Comparison of ENCODE assay signal across 11 mouse cellular contexts in the genomic region with DNA sequence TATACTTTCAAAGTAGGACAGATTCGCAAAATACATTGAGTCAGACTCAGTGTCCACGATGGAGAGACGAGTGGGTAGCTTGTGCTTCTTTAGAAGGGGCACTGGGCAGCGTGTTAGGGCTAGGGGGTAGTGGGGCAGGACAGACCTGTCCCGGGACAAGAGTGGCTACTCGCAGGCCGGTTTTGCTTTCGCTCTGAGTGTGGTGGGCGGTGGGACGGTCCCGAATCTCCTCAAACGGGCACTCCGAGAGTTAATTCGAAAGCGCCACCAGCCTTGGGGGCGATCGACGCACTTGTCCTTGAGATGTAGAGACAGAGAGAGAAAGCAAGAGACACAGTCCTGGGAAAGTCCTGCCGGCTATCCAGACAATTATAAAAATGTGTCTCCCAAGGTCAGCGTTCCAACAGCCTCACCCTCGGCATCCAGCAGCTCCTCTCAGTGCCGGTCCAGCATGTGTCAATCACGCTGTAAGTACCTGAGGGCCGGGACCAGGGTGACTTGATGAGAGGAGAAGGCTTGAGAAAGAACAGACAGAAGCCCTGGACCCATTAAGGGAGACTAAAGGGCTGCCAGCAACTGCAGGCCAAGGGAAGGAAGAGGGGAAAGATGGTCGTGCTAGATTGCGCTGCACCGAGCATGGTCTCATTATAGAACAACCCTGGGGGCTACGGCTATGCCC. TPM values are rescaled to one million over a fixed set of nuclear protein-coding genes. Genes with fewer than 3 reads are reported as not detected.
DNase-seq lines count a peak whose midpoint lies in the region; ATAC-seq and TF ChIP-seq lines count a peak whose summit lies in the region.
"Had no signal": no experiment of that assay in that cellular context is flagged by ENCODE, and none has a peak within 500 bp of the region (broad histone marks: within the 10 kb centered on the region; RNA-seq: fewer than 3 reads in every experiment).

No protein-coding gene starts in this region.

- no peaks in the 10 kb centered on the region for H3K9me3 ChIP-seq in heart, embryonic 10.5 days
- H3K9me3 ChIP-seq in liver, embryonic 14.5 days (ENCODE audit: control insufficient read depth, low read length): no peaks in the 10 kb centered on the region
- H3K9me3 ChIP-seq: midbrain, embryonic 12.5 days had no signal

- H3K27ac ChIP-seq in heart, embryonic 10.5 days: peak overlapping the region; percentile 56; the same call in 1 of the 2 replicates
- H3K27ac ChIP-seq in liver, embryonic 14.5 days: no peak overlapping the region
- H3K27ac ChIP-seq: midbrain, embryonic 12.5 days had no signal

- peak overlapping the region; percentile 36 for H3K4me3 ChIP-seq in heart, embryonic 10.5 days
- H3K4me3 ChIP-seq in liver, embryonic 14.5 days (ENCODE audit: insufficient read depth in 1 of 2, low read depth in 2 of 2, low read length in 2 of 2): peak overlapping the region; percentile 3 to 45; a peak in 3 of 4 replicates
- H3K4me3 ChIP-seq: midbrain, embryonic 12.5 days had no signal

- peak overlapping the region; percentile 41 for H3K4me2 ChIP-seq in liver, embryonic 14.5 days (ENCODE audit: low read depth)
- H3K4me2 ChIP-seq: midbrain, embryonic 12.5 days had no signal

- TF ChIP-seq CTCF in liver, embryonic 14.5 days (IDR thresholded peaks at IDR 0.05; ENCODE audit: low read depth): no peak

- peak; percentile 77 for DNase-seq in heart, embryonic 10.5 days (ENCODE audit: low spot score)
- no peak for DNase-seq in heart, postnatal 4 days
- DNase-seq in thymus, postnatal 4 days: peak; percentile 41
- no peak for DNase-seq in thymus, postnatal 0 days (ENCODE audit: low spot score)
- DNase-seq in liver, embryonic 14.5 days (ENCODE audit: low read depth in 3 of 3, low spot score in 3 of 3): no peak
- peak; percentile 64 for DNase-seq in splenic B cell, adult 2 months (ENCODE audit: low read depth, low spot score)
- no peak for DNase-seq in MN1 (ENCODE audit: low spot score)
- DNase-seq in frontal cortex, postnatal 14 days (ENCODE audit: low spot score in 2 of 2): no peak
- DNase-seq: cerebellum, adult 8-10 months; kidney, adult 2 months had no signal

- no peak for ATAC-seq in liver, embryonic 14.5 days (ENCODE audit: insufficient read depth)

- no peak for TF ChIP-seq EP300 in liver, embryonic 14.5 days (IDR thresholded peaks at IDR 0.05; ENCODE audit: low read depth)

- H3K27me3 ChIP-seq in heart, embryonic 10.5 days (ENCODE audit: insufficient read depth, poor library complexity, severe bottlenecking): no peaks in the 10 kb centered on the region
- no peaks in the 10 kb centered on the region for H3K27me3 ChIP-seq in liver, embryonic 14.5 days (ENCODE audit: control insufficient read depth, insufficient read depth, low read length)
- no peaks in the 10 kb centered on the region for H3K27me3 ChIP-seq in splenic B cell, adult 2 months (ENCODE audit: control insufficient read depth, insufficient read depth, low read length, poor library complexity, severe bottlenecking)
- H3K27me3 ChIP-seq: midbrain, embryonic 12.5 days had no signal

- no peaks in the 10 kb centered on the region for H3K36me3 ChIP-seq in heart, embryonic 10.5 days
- H3K36me3 ChIP-seq in liver, embryonic 14.5 days (replicated peaks; ENCODE audit: control insufficient read depth, insufficient read depth, low read depth): no peaks in the 10 kb centered on the region
- H3K36me3 ChIP-seq in splenic B cell, adult 2 months (ENCODE audit: control insufficient read depth, insufficient read depth, low read length, poor library complexity, severe bottlenecking): peaks cover 1% of the 10 kb centered on the region; the same call in 1 of the 2 replicates
- H3K36me3 ChIP-seq: midbrain, embryonic 12.5 days had no signal

- no peak overlapping the region for H3K9ac ChIP-seq in liver, embryonic 14.5 days (replicated peaks)
- H3K9ac ChIP-seq: midbrain, embryonic 12.5 days had no signal

- WGBS in heart, embryonic 10.5 days: 53% methylated on average over 28 of the region's 28 CpGs
- 26% methylated on average over 28 of the region's 28 CpGs for WGBS in liver, embryonic 14.5 days (ENCODE audit: insufficient replicate concordance)

- peaks cover 31% of the 10 kb centered on the region for H3K4me1 ChIP-seq in heart, embryonic 10.5 days
- peaks cover 0 to 4% of the 10 kb centered on the region in 2 experiments; a peak in 1 of 4 replicates for H3K4me1 ChIP-seq in liver, embryonic 14.5 days (replicated peaks; ENCODE audit: control insufficient read depth in 2 of 2, insufficient read depth in 2 of 2, low read length in 1 of 2)
- H3K4me1 ChIP-seq: midbrain, embryonic 12.5 days had no signal

RNA-seq across cellular contexts. Expression of a gene that starts 0.8 kb away (rescaled TPM):
- polyA plus RNA-seq in heart, embryonic 10.5 days (2016; fragmentation: Nextera tagmentation; extraction: Ambion mirVana): 0.35 and 0.41 TPM in 2 replicates
- under 1 TPM in 1 of 2 experiments, not detected in 1; 0.20 TPM for total RNA-seq in heart, postnatal 4 days (2021)
- 3.0 TPM in 2 replicates for polyA plus RNA-seq in thymus, postnatal 0 days (2015; fragmentation: Nextera tagmentation; extraction: Ambion mirVana)
- polyA plus RNA-seq in liver, embryonic 14.5 days (2012; rRNA removed): 1.9 and 2.3 TPM in 2 replicates
- polyA plus RNA-seq in liver, embryonic 14.5 days (2014; fragmentation: Nextera tagmentation; extraction: Ambion mirVana): 1.8 and 1.9 TPM in 2 replicates
- polyA plus RNA-seq: midbrain, embryonic 12.5 days had no signal

Comparison
In these comparisons a context has a peak if more than half of its experiments do, and no peak if none do; other contexts are left out.
1. DNase-seq: peak in heart, embryonic 10.5 days (single experiment), thymus, postnatal 4 days (single experiment) and splenic B cell, adult 2 months (single experiment); none in heart, postnatal 4 days (single experiment), thymus, postnatal 0 days (single experiment), liver, embryonic 14.5 days (0 of 3), MN1 (single experiment) and frontal cortex, postnatal 14 days (0 of 2).